Comparison of ENCODE assay signal across 18 mouse cellular contexts in genomic region chr16:56360992-56361391, GRCm38 (mm10).
DNase-seq lines count a peak whose midpoint lies in the region; ATAC-seq lines count a peak whose summit lies in the region.
"Had no signal": no experiment of that assay in that cellular context is flagged by ENCODE, and none has a peak within 500 bp of the region (broad histone marks: within the 10 kb centered on the region; RNA-seq: fewer than 3 reads in every experiment).

No protein-coding gene starts in this region.

- no peaks in the 10 kb centered on the region for H3K36me3 ChIP-seq in heart, embryonic 16.5 days (ENCODE audit: control insufficient read depth, insufficient read depth)
- H3K36me3 ChIP-seq in embryonic facial prominence, embryonic 10.5 days (replicated peaks): no peaks in the 10 kb centered on the region
- H3K36me3 ChIP-seq: embryonic facial prominence, embryonic 15.5 days; forebrain, embryonic 15.5 days; hindbrain, embryonic 10.5 days; midbrain, embryonic 12.5 days had no signal

- intact Hi-C loops in heart, postnatal 10 days (cut with DNase I): no loop called here

- H3K27me3 ChIP-seq in heart, embryonic 16.5 days (ENCODE audit: control insufficient read depth, insufficient read depth, low read length): no peaks in the 10 kb centered on the region
- H3K27me3 ChIP-seq in embryonic facial prominence, embryonic 10.5 days (replicated peaks; ENCODE audit: low read depth, poor library complexity, severe bottlenecking): no peaks in the 10 kb centered on the region
- H3K27me3 ChIP-seq: CH12.LX; embryonic facial prominence, embryonic 15.5 days; forebrain, embryonic 15.5 days; midbrain, embryonic 12.5 days had no signal

- H3K9me3 ChIP-seq in heart, embryonic 16.5 days (replicated peaks; ENCODE audit: control insufficient read depth, low read length): 0 out of 2 replicates have a peak, but pooled peaks cover 4% of the 10 kb centered on the region
- H3K9me3 ChIP-seq in embryonic facial prominence, embryonic 10.5 days: no peaks in the 10 kb centered on the region
- H3K9me3 ChIP-seq: embryonic facial prominence, embryonic 15.5 days; forebrain, embryonic 15.5 days; midbrain, embryonic 12.5 days had no signal

- H3K4me1 ChIP-seq in heart, embryonic 16.5 days (ENCODE audit: control insufficient read depth, insufficient read depth, low read length): no peaks in the 10 kb centered on the region
- H3K4me1 ChIP-seq in embryonic facial prominence, embryonic 10.5 days: no peaks in the 10 kb centered on the region
- H3K4me1 ChIP-seq: embryonic facial prominence, embryonic 15.5 days; forebrain, embryonic 15.5 days; hindbrain, embryonic 10.5 days; midbrain, embryonic 12.5 days had no signal

- no peak overlapping the region for H3K4me2 ChIP-seq in heart, embryonic 16.5 days (ENCODE audit: low read depth, low read length)
- H3K4me2 ChIP-seq: embryonic facial prominence, embryonic 15.5 days; forebrain, embryonic 15.5 days; midbrain, embryonic 12.5 days had no signal

- H3K9ac ChIP-seq in heart, embryonic 16.5 days (ENCODE audit: low read length): no peak overlapping the region
- H3K9ac ChIP-seq: embryonic facial prominence, embryonic 15.5 days; forebrain, embryonic 15.5 days; liver, postnatal 0 days; midbrain, embryonic 12.5 days had no signal

- no peak for DNase-seq in heart, adult 11 months
- peak; percentile 13 for DNase-seq in embryonic facial prominence, embryonic 10.5 days (ENCODE audit: low spot score)
- peak; percentile 58 to 62 for DNase-seq in heart, postnatal 10 days
- DNase-seq in lung, postnatal 10 days: peak; percentile 18
- no peak for DNase-seq in MN1 (ENCODE audit: low spot score)
- DNase-seq in T-cell, adult 2 months (ENCODE audit: low spot score): no peak
- DNase-seq: cerebellum, postnatal 36 days; gastrocnemius, postnatal 14 days; kidney, postnatal 14 days; liver, postnatal 0 days; thymus, adult 18-20 months had no signal

- H3K27ac ChIP-seq in heart, embryonic 16.5 days (ENCODE audit: low read length): no peak overlapping the region
- no peak overlapping the region for H3K27ac ChIP-seq in embryonic facial prominence, embryonic 10.5 days (replicated peaks)
- H3K27ac ChIP-seq: embryonic facial prominence, embryonic 15.5 days; forebrain, embryonic 15.5 days; hindbrain, embryonic 10.5 days; midbrain, embryonic 12.5 days had no signal

- H3K4me3 ChIP-seq in heart, embryonic 16.5 days (ENCODE audit: low read length): no peak overlapping the region
- no peak overlapping the region for H3K4me3 ChIP-seq in embryonic facial prominence, embryonic 10.5 days
- H3K4me3 ChIP-seq: embryonic facial prominence, embryonic 15.5 days; forebrain, embryonic 15.5 days; hindbrain, embryonic 10.5 days; midbrain, embryonic 12.5 days had no signal

- 12% methylated on average over 1 of the region's 1 CpGs for WGBS in heart, embryonic 16.5 days
- WGBS in embryonic facial prominence, embryonic 10.5 days: 43% methylated on average over 1 of the region's 1 CpGs

- peak; percentile 65 for ATAC-seq in heart, embryonic 16.5 days (replicated peaks; ENCODE audit: extremely low read depth, insufficient read depth, low FRiP score)
- ATAC-seq: forebrain, embryonic 15.5 days; intestine, embryonic 16.5 days; liver, postnatal 0 days had no signal

Comparison
In these comparisons a context has a peak if more than half of its experiments do, and no peak if none do; other contexts are left out.
1. DNase-seq: peak in embryonic facial prominence, embryonic 10.5 days (single experiment), heart, postnatal 10 days (2 of 2) and lung, postnatal 10 days (single experiment); none in heart, adult 11 months (single experiment), MN1 (single experiment) and T-cell, adult 2 months (single experiment).